Mouse (Mus musculus) midbrain, embryonic 10.5 days (tissue): ENCODE measurements around the gene Gabrb3. TPM values are rescaled to one million over a fixed set of nuclear protein-coding genes. Genes with fewer than 3 reads are reported as not detected.
"Not testable (repeated sequence)": the region's sequence is repeated elsewhere in the genome, so short reads cannot be mapped to it uniquely, and the experiment has no call there.

ENCODE experiments used
- DNase-seq: peaks from one replicate; pipeline ENCODE4 v3.0.0-alpha.2; 2017; ENCODE audit warnings: low spot score
- H3K27ac ChIP-seq: fragments of 300-500 bp; sonication (generic); replicated peaks from 2 replicates; pipeline ENCODE4 v1.5.1; 2016; ENCODE audit warnings: mild to moderate bottlenecking
- H3K27me3 ChIP-seq: fragments of 300-500 bp; sonication (generic); 2 replicates; pipeline ENCODE4 v1.6.1; 2016; ENCODE audit warnings: low read depth, mild to moderate bottlenecking; ENCODE audit not compliant: poor library complexity, severe bottlenecking
- H3K36me3 ChIP-seq: fragments of 300-500 bp; sonication (generic); 2 replicates; pipeline ENCODE4 v1.6.1; 2016; ENCODE audit warnings: mild to moderate bottlenecking, moderate library complexity
- H3K4me1 ChIP-seq: fragments of 300-500 bp; sonication (generic); 2 replicates; pipeline ENCODE4 v1.6.1; 2016
- H3K4me3 ChIP-seq: fragments of 300-500 bp; sonication (generic); 2 replicates; pipeline ENCODE4 v1.5.1; 2016; ENCODE audit warnings: mild to moderate bottlenecking, moderate library complexity
- H3K9me3 ChIP-seq: fragments of 300-500 bp; sonication (generic); replicated peaks from 2 replicates; pipeline ENCODE4 v1.6.1; 2016; ENCODE audit warnings: mild to moderate bottlenecking
- WGBS: fragments of 180-500 bp; shearing (Covaris S2); methylation state at CpG from one replicate; pipeline ENCODE4 v1.1.7; 2016; 5-methylcytosine and 5-hydroxymethylcytosine counted together
- polyA plus RNA-seq: library from polyadenylated mRNA; unstranded; fragments of >200 nt; fragmentation: Nextera tagmentation; extraction: Ambion mirVana; gene quantifications from 2 replicates; pipeline ENCODE4 v1.2.1, GENCODE M21; 2016

The Gabrb3 gene
- polyA plus RNA-seq, 1 experiment from 2014 or later: 4.0 TPM

- no peaks in the 10 kb centered on the region for H3K36me3 ChIP-seq
- no peak overlapping the region for H3K27ac ChIP-seq
- DNase-seq: no peak
- H3K9me3 ChIP-seq: no peaks in the 10 kb centered on the region
- no peaks in the 10 kb centered on the region for H3K27me3 ChIP-seq
- no peak overlapping the region for H3K4me3 ChIP-seq
- WGBS: 88% methylated on average over 6 of the region's 6 CpGs
- H3K4me1 ChIP-seq: no peaks in the 10 kb centered on the region
Measured at GRCm38 (mm10) chr7:57677352-57677751, 257.9 kb downstream of the Gabrb3 start.

GRCm38 (mm10) chr7:57689836-57690235, 270.3 kb downstream of the Gabrb3 start:
- DNase-seq: no peak
- no peaks in the 10 kb centered on the region for H3K36me3 ChIP-seq
- no peak overlapping the region for H3K4me3 ChIP-seq
- H3K27ac ChIP-seq: no peak overlapping the region
- no peaks in the 10 kb centered on the region for H3K4me1 ChIP-seq
- 85% methylated on average over 4 of the region's 4 CpGs for WGBS
- no peaks in the 10 kb centered on the region for H3K9me3 ChIP-seq
- no peaks in the 10 kb centered on the region for H3K27me3 ChIP-seq

- no peak overlapping the region for H3K4me3 ChIP-seq
- no peaks in the 10 kb centered on the region for H3K4me1 ChIP-seq
- H3K27me3 ChIP-seq: no peaks in the 10 kb centered on the region
- WGBS: 92% methylated on average over 7 of the region's 7 CpGs
- no peaks in the 10 kb centered on the region for H3K9me3 ChIP-seq
- no peak for DNase-seq
- no peaks in the 10 kb centered on the region for H3K36me3 ChIP-seq
- no peak overlapping the region for H3K27ac ChIP-seq
Measured at GRCm38 (mm10) chr7:57700370-57700769, 280.9 kb downstream of the Gabrb3 start.

GRCm38 (mm10) chr7:57701046-57701445, 281.6 kb downstream of the Gabrb3 start:
- DNase-seq: no peak
- no peak overlapping the region for H3K27ac ChIP-seq
- H3K36me3 ChIP-seq: no peaks in the 10 kb centered on the region
- no peaks in the 10 kb centered on the region for H3K27me3 ChIP-seq
- H3K4me3 ChIP-seq: no peak overlapping the region
- no peaks in the 10 kb centered on the region for H3K4me1 ChIP-seq
- no peaks in the 10 kb centered on the region for H3K9me3 ChIP-seq

GRCm38 (mm10) chr7:57703580-57703979, 284.1 kb downstream of the Gabrb3 start:
- Histone ChIP-seq H3K4me3 (no peak overlapping the region), H3K36me3 (no peaks in the 10 kb centered on the region), H3K27me3 (no peaks in the 10 kb centered on the region), H3K4me1 (no peaks in the 10 kb centered on the region), H3K27ac (no peak overlapping the region), H3K9me3 (no peaks in the 10 kb centered on the region)
- DNase-seq: no peak
- WGBS: 78% methylated on average over 1 of the region's 1 CpGs

GRCm38 (mm10) chr7:57706092-57706491, 286.6 kb downstream of the Gabrb3 start:
- Histone ChIP-seq H3K9me3 (no peaks in the 10 kb centered on the region), H3K27me3 (no peaks in the 10 kb centered on the region), H3K27ac (no peak overlapping the region), H3K4me3 (no peak overlapping the region), H3K36me3 (no peaks in the 10 kb centered on the region), H3K4me1 (no peaks in the 10 kb centered on the region)
- no peak for DNase-seq
- WGBS: 96% methylated on average over 6 of the region's 6 CpGs

- no peaks in the 10 kb centered on the region for H3K9me3 ChIP-seq
- H3K27ac ChIP-seq: no peak overlapping the region
- H3K4me1 ChIP-seq: no peaks in the 10 kb centered on the region
- 88% methylated on average over 7 of the region's 7 CpGs for WGBS
- no peak for DNase-seq
- H3K36me3 ChIP-seq: no peaks in the 10 kb centered on the region
- H3K27me3 ChIP-seq: no peaks in the 10 kb centered on the region
- no peak overlapping the region for H3K4me3 ChIP-seq
Measured at GRCm38 (mm10) chr7:57706976-57707740, 287.7 kb downstream of the Gabrb3 start.

- DNase-seq: no peak
- no peak overlapping the region for H3K27ac ChIP-seq
- no peaks in the 10 kb centered on the region for H3K9me3 ChIP-seq
- H3K36me3 ChIP-seq: no peaks in the 10 kb centered on the region
- H3K4me1 ChIP-seq: no peaks in the 10 kb centered on the region
- no peaks in the 10 kb centered on the region for H3K27me3 ChIP-seq
- no peak overlapping the region for H3K4me3 ChIP-seq
Measured at GRCm38 (mm10) chr7:57711709-57712108, 292.2 kb downstream of the Gabrb3 start.

GRCm38 (mm10) chr7:57746836-57747235, 327.3 kb downstream of the Gabrb3 start:
- no peaks in the 10 kb centered on the region for H3K4me1 ChIP-seq
- H3K36me3 ChIP-seq: no peaks in the 10 kb centered on the region
- WGBS: 89% methylated on average over 2 of the region's 2 CpGs
- DNase-seq: no peak
- H3K27me3 ChIP-seq: no peaks in the 10 kb centered on the region
- no peak overlapping the region for H3K27ac ChIP-seq
- H3K4me3 ChIP-seq: no peak overlapping the region
- H3K9me3 ChIP-seq: no peaks in the 10 kb centered on the region

GRCm38 (mm10) chr7:57760466-57760865, 341.0 kb downstream of the Gabrb3 start:
- no peaks in the 10 kb centered on the region for H3K4me1 ChIP-seq
- no peak for DNase-seq
- no peaks in the 10 kb centered on the region for H3K9me3 ChIP-seq
- WGBS: 93% methylated on average over 5 of the region's 5 CpGs
- H3K4me3 ChIP-seq: no peak overlapping the region
- H3K27ac ChIP-seq: no peak overlapping the region
- H3K36me3 ChIP-seq: no peaks in the 10 kb centered on the region
- no peaks in the 10 kb centered on the region for H3K27me3 ChIP-seq

GRCm38 (mm10) chr7:57778754-57779153, 359.3 kb downstream of the Gabrb3 start:
- no peaks in the 10 kb centered on the region for H3K4me1 ChIP-seq
- H3K27ac ChIP-seq: no peak overlapping the region
- H3K36me3 ChIP-seq: no peaks in the 10 kb centered on the region
- H3K9me3 ChIP-seq: no peaks in the 10 kb centered on the region
- H3K27me3 ChIP-seq: no peaks in the 10 kb centered on the region
- 74% methylated on average over 5 of the region's 5 CpGs for WGBS
- H3K4me3 ChIP-seq: no peak overlapping the region
- no peak for DNase-seq

- H3K27me3 ChIP-seq, DNase-seq, H3K4me3 ChIP-seq, H3K9me3 ChIP-seq, H3K36me3 ChIP-seq, H3K27ac ChIP-seq, H3K4me1 ChIP-seq: not testable (repeated sequence)
- 77% methylated on average over 2 of the region's 2 CpGs for WGBS
Measured at GRCm38 (mm10) chr7:57786102-57786501, 366.6 kb downstream of the Gabrb3 start.

GRCm38 (mm10) chr7:57787520-57787919, 368.0 kb downstream of the Gabrb3 start:
- no peaks in the 10 kb centered on the region for H3K9me3 ChIP-seq
- DNase-seq: no peak
- 91% methylated on average over 2 of the region's 2 CpGs for WGBS
- no peaks in the 10 kb centered on the region for H3K4me1 ChIP-seq
- no peak overlapping the region for H3K27ac ChIP-seq
- no peak overlapping the region for H3K4me3 ChIP-seq
- no peaks in the 10 kb centered on the region for H3K27me3 ChIP-seq
- no peaks in the 10 kb centered on the region for H3K36me3 ChIP-seq

GRCm38 (mm10) chr7:57803266-57803665, 383.8 kb downstream of the Gabrb3 start:
- Histone ChIP-seq H3K27me3 (no peaks in the 10 kb centered on the region), H3K27ac (no peak overlapping the region), H3K9me3 (no peaks in the 10 kb centered on the region), H3K4me1 (no peaks in the 10 kb centered on the region), H3K4me3 (no peak overlapping the region), H3K36me3 (no peaks in the 10 kb centered on the region)
- no peak for DNase-seq
- 91% methylated on average over 1 of the region's 1 CpGs for WGBS
